Mouse (Mus musculus) stomach, postnatal 0 days (tissue): Measurements from ENCODE around the gene BC017158. TPM values are rescaled to one million over a fixed set of nuclear protein-coding genes. Genes with fewer than 3 reads are reported as not detected.
A peak's percentile ranks its signal among the peaks of the same experiment; 100 is the strongest.

ENCODE experiments used
- ATAC-seq: fragments of 200-750 bp; cut with Nextera tagmentation; 2 replicates; pipeline ENCODE4 v1.8.0; 2017; ENCODE audit not compliant: low FRiP score, low TSS enrichment
- DNase-seq: peaks from one replicate; pipeline ENCODE4 v3.0.0-alpha.2; 2016; ENCODE audit warnings: low spot score
- H3K27ac ChIP-seq: fragments of 300-500 bp; sonication (generic); replicated peaks from 2 replicates; pipeline ENCODE4 v1.5.1; 2014; ENCODE audit warnings: mild to moderate bottlenecking, control low read depth
- H3K27me3 ChIP-seq: fragments of 300-500 bp; sonication (generic); 2 replicates; pipeline ENCODE4 v1.6.1; 2014; ENCODE audit warnings: low read length; ENCODE audit not compliant: control insufficient read depth, insufficient read depth
- H3K36me3 ChIP-seq: fragments of 300-500 bp; sonication (generic); 2 replicates; pipeline ENCODE4 v1.6.1; 2014; ENCODE audit warnings: low read length, mixed read lengths; ENCODE audit not compliant: control insufficient read depth, insufficient read depth
- H3K4me1 ChIP-seq: fragments of 300-500 bp; sonication (generic); replicated peaks from 2 replicates; pipeline ENCODE4 v1.6.1; 2014; ENCODE audit warnings: antibody characterized with exemption; ENCODE audit not compliant: control insufficient read depth, insufficient read depth
- H3K4me2 ChIP-seq: fragments of 300-500 bp; sonication (generic); replicated peaks from 2 replicates; pipeline ENCODE4 v1.6.1; 2014; ENCODE audit warnings: low read depth, mild to moderate bottlenecking, control low read depth, moderate library complexity
- H3K4me3 ChIP-seq: fragments of 300-500 bp; sonication (generic); 2 replicates; pipeline ENCODE4 v1.5.1; 2014; ENCODE audit warnings: low read depth, low read length, control low read depth
- H3K9ac ChIP-seq: fragments of 300-500 bp; sonication (generic); 2 replicates; pipeline ENCODE4 v1.6.1; 2014; ENCODE audit warnings: mild to moderate bottlenecking, low read length, control low read depth, mixed read lengths
- H3K9me3 ChIP-seq: fragments of 300-500 bp; sonication (generic); 2 replicates; pipeline ENCODE4 v1.6.1; 2016; ENCODE audit warnings: low read length; ENCODE audit not compliant: control insufficient read depth
- CTCF ChIP-seq: IDR thresholded peaks from 2 replicates; pipeline ENCODE4 v1.5.1; 2016; ENCODE audit warnings: antibody characterized with exemption, low read depth, mild to moderate bottlenecking, moderate library complexity
- EP300 ChIP-seq: optimal IDR thresholded peaks from 2 replicates; pipeline ENCODE3; 2016; ENCODE audit warnings: antibody characterized with exemption
- WGBS: fragments of 180-500 bp; shearing (Covaris S2); extraction: QIAGEN DNeasy Blood & Tissue Kit; methylation state at CpG from one replicate; pipeline ENCODE4 v1.1.7; 2014; 5-methylcytosine and 5-hydroxymethylcytosine counted together
- polyA plus RNA-seq: library from polyadenylated mRNA; unstranded; fragments of >200 nt; fragmentation: Nextera tagmentation; extraction: Ambion mirVana; gene quantifications from 2 replicates; pipeline ENCODE4 v1.2.1, GENCODE M21; 2015

BC017158 gene
- polyA plus RNA-seq, 1 experiment from 2014 or later, result 17.0 TPM

- WGBS, result 2% methylated on average over 24 of the region's 30 CpGs
- H3K36me3 ChIP-seq, result peaks cover 19% of the 10 kb centered on the region; the same call in 1 of the 2 replicates
- peak within 1 kb of the TSS; percentile 73 for H3K4me2 ChIP-seq
- DNase-seq, result peak; percentile 75
- peak within 1 kb of the TSS; percentile 93 for H3K27ac ChIP-seq
- H3K4me1 ChIP-seq, result peaks cover 6% of the 10 kb centered on the region; the same call in 1 of the 2 replicates
- peak within 1 kb of the TSS; percentile 85 for H3K9ac ChIP-seq
- TF ChIP-seq CTCF (no peak), EP300 (no peak)
- no peaks in the 10 kb centered on the region for H3K9me3 ChIP-seq
- H3K4me3 ChIP-seq, result peak within 1 kb of the TSS; percentile 64
- peak; percentile 85 for ATAC-seq
- no peaks in the 10 kb centered on the region for H3K27me3 ChIP-seq
Observed at GRCm38 (mm10) chr7:128246496-128247391, 51.2 kb downstream of the BC017158 start, which contains the start of gene Tgfb1i1. Gene Tgfb1i1, plus strand, starts transcription at chr7:128246812.

- 87% methylated on average over 4 of the region's 4 CpGs for WGBS
- H3K9ac ChIP-seq, result no peak overlapping the region; the same call in 1 of the 2 replicates
- H3K36me3 ChIP-seq, result peaks cover 24% of the 10 kb centered on the region
- no peak overlapping the region; the same call in 1 of the 2 replicates for H3K4me2 ChIP-seq
- no peak for ATAC-seq
- peak overlapping the region; percentile 93 for H3K27ac ChIP-seq
- no peak overlapping the region for H3K4me3 ChIP-seq
- H3K4me1 ChIP-seq, result peaks cover 6% of the 10 kb centered on the region; the same call in 1 of the 2 replicates
- no peaks in the 10 kb centered on the region for H3K9me3 ChIP-seq
- DNase-seq, result no peak
- TF ChIP-seq EP300, result no peak
- no peak for TF ChIP-seq CTCF
- no peaks in the 10 kb centered on the region for H3K27me3 ChIP-seq
Observed at GRCm38 (mm10) chr7:128245547-128245946, 52.4 kb downstream of the BC017158 start.

DNA sequence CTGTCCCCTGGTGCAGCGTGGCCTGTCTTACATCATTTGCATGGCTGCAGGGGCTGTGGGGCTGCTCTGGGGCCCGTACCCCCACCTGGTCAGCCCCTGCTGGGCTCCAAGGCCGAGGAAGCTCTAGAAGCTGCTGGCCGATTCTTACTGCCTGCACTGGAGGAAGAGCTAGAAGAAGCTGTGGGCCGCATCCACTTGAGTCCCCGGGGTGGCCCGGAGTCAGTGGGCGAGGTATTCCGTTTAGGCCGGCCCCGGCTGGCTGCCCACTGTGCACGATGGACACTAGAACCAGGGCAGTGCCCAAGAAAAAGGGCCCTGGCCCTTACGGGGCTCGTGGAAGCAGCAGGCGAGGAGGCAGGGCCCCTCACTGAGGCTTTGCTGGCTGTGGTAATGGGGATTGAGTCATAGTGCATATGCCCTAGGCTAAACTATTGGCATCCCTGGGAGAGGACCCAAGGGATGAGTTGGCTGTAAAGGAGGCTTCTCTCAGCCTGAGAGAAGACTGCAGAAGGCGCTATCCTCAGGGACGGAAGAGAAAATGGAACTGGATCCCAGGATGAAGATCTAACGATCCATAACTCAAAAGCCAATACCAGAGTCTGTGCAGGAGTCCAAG is 53.5 kb downstream of the BC017158 start:
- no peaks in the 10 kb centered on the region for H3K27me3 ChIP-seq
- H3K36me3 ChIP-seq, result peaks cover 33% of the 10 kb centered on the region
- no peak for DNase-seq
- ATAC-seq, result no peak
- H3K4me3 ChIP-seq, result no peak overlapping the region
- no peak for TF ChIP-seq EP300
- H3K4me2 ChIP-seq, result no peak overlapping the region
- H3K27ac ChIP-seq, result no peak overlapping the region
- WGBS, result 91% methylated on average over 18 of the region's 18 CpGs
- peaks cover 6% of the 10 kb centered on the region; the same call in 1 of the 2 replicates for H3K4me1 ChIP-seq
- H3K9ac ChIP-seq, result no peak overlapping the region
- no peaks in the 10 kb centered on the region for H3K9me3 ChIP-seq

DNA sequence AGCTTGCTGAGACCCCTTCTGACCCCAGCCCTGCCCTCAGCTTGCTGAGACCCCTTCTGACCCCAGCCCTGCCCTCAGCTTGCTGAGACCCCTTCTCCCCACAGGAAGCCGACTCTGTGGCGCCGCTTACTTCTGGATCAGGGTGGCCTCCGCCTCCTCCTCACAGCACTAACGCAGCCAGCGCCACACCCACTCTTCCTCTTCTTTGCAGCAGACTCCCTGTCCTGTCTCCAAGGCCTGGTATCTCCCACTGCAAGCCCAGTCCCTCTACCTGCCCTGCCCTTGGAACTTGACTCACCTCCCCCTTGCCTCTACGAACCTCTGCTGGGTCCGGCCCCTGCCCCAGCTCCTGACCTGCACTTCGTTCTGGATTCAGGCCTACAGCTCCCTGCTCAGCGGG is 54.0 kb downstream of the BC017158 start:
- Histone ChIP-seq H3K27ac (no peak overlapping the region), H3K27me3 (no peaks in the 10 kb centered on the region), H3K9ac (no peak overlapping the region), H3K36me3 (peaks cover 33% of the 10 kb centered on the region), H3K9me3 (no peaks in the 10 kb centered on the region), H3K4me3 (no peak overlapping the region), H3K4me2 (no peak overlapping the region), H3K4me1 (peaks cover 6% of the 10 kb centered on the region; the same call in 1 of the 2 replicates)
- TF ChIP-seq EP300 (no peak), CTCF (no peak)
- DNase-seq (no peak), ATAC-seq (no peak)
- WGBS, result 70% methylated on average over 10 of the region's 10 CpGs

DNA sequence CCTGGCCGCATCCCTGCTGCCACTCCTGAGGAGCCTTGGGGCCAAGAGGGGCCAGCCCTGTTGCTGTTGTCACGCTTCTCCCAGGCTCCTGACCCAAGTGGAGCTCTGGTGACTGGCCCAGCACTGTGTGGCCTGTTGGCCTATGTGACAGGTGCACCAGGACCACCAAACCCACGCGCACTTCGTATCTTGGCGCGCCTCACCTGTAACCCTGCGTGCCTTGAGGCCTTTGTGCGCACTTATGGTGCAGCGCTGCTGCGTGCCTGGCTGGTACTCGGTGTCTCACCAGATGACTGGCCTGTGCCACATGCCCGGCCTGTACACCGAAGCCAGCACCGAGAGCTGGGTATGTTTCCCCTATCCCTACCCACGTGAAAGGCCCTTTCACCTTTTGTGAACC is 55.6 kb downstream of the BC017158 start:
- no peak overlapping the region for H3K4me3 ChIP-seq
- no peak for ATAC-seq
- WGBS, result 95% methylated on average over 16 of the region's 16 CpGs
- H3K9me3 ChIP-seq, result no peaks in the 10 kb centered on the region
- no peaks in the 10 kb centered on the region for H3K27me3 ChIP-seq
- DNase-seq, result no peak
- peaks cover 33% of the 10 kb centered on the region for H3K36me3 ChIP-seq
- H3K27ac ChIP-seq, result no peak overlapping the region
- no peak overlapping the region for H3K4me2 ChIP-seq
- no peak for TF ChIP-seq CTCF
- no peak for TF ChIP-seq EP300
- H3K9ac ChIP-seq, result no peak overlapping the region
- H3K4me1 ChIP-seq, result peaks cover 6% of the 10 kb centered on the region; the same call in 1 of the 2 replicates
